Mouse (Mus musculus) adrenal gland, postnatal 25 days (tissue): ENCODE measurements around the gene AI467606. TPM values are rescaled to one million over a fixed set of nuclear protein-coding genes. Genes with fewer than 3 reads are reported as not detected.
A peak's percentile ranks its signal among the peaks of the same experiment; 100 is the strongest.

ENCODE experiments used
- DNase-seq: peaks from one replicate; pipeline ENCODE4 v3.0.0; 2021; ENCODE audit warnings: mixed read lengths
- total RNA-seq: library from RNA; stranded (reverse); gene quantifications from 2 replicates; pipeline ENCODE4 v1.2.3, GENCODE M21; 2021

AI467606 gene
- total RNA-seq, 1 experiment from 2014 or later = 0.43 TPM

DNA sequence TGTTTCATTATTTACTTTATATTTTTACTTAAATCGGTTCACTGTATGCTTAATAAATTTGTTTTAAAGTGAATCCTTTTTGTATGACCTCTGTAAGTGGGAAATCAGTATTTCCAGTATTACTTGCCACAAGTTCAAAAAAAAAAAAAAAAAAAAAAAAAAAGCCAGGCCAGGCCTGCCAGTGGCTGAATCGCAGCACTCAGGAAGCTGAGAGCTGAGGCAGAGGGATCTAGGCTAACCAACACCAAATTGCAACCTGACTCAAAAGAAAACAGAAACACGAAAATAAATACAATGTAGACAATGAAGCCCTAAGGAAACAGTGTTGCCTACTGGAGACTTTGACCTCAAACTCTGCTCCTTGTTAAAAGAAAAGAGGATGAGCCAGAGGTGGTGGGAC lies 2.8 kb downstream of the AI467606 start:
- DNase-seq = no peak

GRCm38 (mm10) chr7:127096456-127096855 lies 5.3 kb downstream of the AI467606 start:
- no peak for DNase-seq

GRCm38 (mm10) chr7:127098521-127098920 lies 7.4 kb downstream of the AI467606 start:
- DNase-seq = no peak

DNA sequence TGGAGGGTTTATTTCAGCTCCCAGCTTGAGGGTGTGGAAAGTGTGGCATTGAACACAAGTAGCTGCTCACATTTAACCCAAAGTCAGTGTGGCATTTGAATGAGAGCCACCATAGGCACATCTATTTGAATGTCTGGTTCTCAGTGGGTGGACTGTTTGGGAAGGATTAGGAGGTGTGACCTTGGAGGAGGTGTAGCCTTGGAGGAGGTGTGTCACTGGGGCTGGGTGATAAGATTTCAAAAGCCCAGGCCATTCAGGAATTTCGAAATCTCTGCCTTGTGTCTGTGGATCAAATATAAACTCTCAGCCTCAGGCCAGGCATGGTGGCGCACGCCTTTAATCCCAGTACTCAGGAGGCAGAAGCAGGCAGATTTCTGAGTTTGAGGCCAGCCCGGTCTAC lies 7.8 kb downstream of the AI467606 start:
- no peak for DNase-seq

DNA sequence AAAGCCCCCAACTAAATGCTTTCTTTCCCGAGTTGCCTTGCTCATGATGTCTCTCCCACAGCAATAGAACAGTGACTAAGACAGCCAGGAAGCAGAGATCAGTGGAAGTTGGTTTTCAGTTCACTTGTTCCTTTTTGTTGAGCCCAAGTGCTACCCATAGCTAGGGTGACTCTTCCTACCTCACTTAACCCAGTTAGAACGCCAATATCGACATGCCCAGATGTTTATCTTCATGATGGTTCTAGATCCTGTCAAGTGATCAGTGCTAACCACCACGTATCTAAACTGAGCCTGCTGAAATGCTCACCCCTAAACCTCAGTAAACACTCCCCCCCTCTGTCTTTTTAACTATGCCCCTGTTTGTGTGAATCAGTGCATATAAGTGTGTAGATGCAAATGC lies 8.4 kb downstream of the AI467606 start:
- no peak for DNase-seq

DNA sequence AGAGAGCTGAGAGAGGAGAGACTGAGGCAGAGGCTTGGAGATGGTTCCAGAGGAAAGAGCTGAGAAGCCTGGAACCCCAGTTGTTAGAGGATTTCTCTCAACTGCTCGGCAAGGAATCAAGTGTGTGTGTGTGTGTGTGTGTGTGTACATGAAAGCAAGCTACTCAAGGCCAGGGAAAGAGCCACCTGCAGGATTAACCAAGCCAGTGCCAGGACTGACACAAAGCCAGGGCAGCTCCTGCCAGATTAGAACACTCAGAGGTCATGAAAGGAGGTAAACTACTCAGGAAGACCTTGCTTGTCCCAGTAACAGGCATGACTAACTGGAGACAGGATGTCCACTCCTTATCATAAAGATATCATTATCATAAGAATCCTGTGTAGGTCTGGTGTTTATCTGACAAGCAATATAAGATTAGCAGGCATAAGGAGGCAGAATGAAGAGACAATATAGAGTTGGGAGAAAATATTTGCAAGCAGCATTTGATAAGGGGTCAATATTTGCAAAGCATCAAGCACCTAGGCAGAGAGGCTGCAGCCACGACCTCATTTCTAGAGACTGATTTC lies 10.4 kb downstream of the AI467606 start:
- no peak for DNase-seq

DNA sequence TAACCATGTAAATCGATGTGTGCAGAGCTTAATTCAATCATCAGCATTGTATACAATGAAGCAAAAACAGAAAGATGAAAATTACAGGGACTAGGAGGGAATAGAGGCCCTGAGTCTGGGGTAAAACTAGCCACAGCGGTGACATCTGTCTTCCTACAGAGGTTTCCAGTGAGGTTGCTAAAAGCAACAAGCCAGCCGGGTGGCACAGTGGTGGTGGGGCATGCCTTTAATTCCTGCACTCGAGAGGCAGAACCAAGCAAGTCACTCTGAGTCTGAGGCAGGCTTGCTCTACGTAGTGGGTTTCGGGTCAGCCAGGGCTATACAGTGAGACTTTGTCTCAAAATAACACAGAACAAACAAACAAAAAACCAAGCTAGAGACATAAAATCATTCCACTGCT lies 11.0 kb downstream of the AI467606 start:
- DNase-seq = no peak

- no peak for DNase-seq
Observed at GRCm38 (mm10) chr7:127103960-127104359, 12.8 kb downstream of the AI467606 start.

DNA sequence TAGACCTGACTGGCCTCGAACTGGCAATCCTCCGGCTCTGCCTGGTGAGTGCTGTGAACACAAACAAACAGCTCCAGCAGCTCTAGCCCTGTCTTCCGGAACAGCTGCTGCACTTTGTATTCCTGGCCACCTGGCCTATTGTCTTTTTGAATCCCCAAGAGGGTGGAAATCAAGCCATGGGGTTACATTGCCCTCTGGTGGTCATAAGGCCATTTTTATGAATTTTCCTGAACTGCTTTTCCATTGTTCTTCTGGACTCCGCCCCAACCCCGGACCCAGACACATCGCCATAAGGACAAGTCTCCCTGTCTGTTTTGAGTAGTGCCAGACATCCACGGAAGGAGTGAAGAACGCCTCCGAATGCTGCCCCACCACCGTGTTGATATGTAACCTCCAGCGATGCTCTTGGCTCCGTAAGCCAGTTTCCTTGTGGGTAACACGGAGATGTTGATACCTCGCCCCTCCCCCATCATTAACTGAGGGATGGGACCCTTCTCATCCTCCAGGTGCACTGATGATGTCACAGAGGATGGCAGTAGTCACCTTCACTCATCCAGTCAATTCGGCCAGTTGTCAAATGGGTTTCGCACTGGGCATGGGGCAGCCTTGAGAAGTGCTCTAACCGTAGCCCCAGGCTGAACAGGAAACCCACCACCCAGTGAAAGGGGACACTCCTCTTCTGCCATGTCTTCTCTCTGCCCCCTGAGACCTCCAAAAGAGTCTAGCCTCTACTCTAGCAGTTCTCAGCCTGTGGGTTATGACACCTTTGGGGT lies 13.6 kb downstream of the AI467606 start:
- DNase-seq = peak; percentile 58

DNA sequence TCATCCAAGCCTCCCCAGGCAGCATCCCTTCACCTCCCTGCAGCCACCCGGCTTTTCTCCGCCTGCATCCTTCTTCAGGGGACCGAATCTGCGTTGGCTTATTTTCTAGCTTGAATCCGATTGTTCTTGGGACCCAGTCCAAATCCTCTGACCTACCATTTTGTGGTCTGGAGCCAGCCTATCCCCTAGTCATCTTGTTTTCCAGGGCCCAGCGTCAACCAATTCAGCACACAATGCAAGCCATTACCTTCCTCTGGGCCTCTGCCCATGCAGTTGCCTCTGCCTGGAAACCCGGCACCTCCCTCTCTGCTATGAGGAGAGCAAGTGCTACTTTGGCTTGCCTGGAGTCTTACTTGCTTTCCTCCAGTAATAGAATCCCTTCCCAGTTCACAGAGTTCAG lies 14.4 kb downstream of the AI467606 start:
- DNase-seq = no peak

GRCm38 (mm10) chr7:127110239-127111007 lies 19.3 kb downstream of the AI467606 start:
- peak; percentile 71 for DNase-seq

- DNase-seq = peak; percentile 65
Observed at GRCm38 (mm10) chr7:127111461-127111860, 20.3 kb downstream of the AI467606 start.

GRCm38 (mm10) chr7:127112251-127112841 lies 21.2 kb downstream of the AI467606 start:
- DNase-seq = no peak

DNA sequence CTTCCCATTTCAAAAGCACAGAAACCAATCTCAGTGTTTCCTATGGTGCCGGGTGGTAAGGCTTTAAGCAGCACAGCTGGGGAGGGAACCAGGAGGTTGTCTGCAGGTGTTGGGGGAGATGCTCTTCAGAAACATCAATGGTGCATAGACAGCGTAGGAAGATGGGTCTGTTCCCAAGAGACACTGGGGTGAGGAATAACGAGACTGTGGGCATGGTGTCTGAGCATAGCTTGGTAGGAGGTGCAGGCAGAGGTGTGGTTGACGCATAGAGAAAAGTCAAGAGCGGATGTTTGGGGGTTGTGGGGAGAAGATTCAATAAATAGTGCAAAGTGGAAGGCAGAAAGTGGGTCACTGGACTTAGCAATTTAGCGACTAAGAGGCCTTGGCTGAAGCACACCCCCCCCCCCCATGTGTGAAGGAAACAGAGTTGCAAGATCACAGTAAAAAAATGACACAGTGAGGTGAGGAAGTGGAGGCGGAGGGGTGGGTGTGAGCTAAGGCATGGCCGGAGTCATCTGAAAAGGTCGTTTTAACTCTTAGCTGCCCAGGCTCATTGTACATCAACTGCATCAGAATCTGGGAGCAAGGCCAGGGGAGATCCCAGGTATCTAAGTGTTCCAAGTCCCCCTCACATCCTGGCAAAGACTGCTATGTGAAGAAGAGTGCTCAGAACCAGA lies 21.9 kb downstream of the AI467606 start:
- no peak for DNase-seq

DNA sequence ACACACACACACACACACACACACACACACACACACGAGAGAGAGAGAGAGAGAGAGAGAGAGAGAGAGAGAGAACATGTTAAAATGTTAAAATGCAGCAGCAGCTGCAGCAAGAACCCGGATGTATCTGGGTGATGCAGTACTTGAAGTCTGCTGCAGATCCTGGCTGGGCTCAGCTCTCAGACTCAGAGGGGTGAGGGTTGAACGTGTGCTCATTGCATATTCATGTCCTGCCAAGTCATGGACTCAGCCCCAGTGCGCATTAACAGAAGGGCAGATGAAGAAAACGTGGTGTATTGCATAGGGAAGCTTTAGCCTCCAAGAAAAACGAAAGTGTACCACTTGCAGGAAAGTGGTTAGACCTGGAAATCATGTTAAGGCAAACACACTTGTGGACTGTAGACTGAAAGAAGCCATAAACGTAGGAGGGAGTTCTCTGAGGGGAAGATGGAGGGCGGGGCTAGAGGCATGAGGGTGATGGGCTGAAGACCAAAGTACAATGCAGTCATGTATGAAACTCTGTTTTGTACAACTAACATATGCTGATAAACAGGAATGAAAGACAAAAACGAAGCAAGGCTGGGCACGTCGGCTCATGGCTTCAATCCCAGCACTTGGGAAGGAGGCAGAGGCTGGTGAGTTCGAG lies 22.6 kb downstream of the AI467606 start:
- no peak for DNase-seq

- DNase-seq = no peak
Observed at GRCm38 (mm10) chr7:127114920-127115319, 23.8 kb downstream of the AI467606 start.

DNA sequence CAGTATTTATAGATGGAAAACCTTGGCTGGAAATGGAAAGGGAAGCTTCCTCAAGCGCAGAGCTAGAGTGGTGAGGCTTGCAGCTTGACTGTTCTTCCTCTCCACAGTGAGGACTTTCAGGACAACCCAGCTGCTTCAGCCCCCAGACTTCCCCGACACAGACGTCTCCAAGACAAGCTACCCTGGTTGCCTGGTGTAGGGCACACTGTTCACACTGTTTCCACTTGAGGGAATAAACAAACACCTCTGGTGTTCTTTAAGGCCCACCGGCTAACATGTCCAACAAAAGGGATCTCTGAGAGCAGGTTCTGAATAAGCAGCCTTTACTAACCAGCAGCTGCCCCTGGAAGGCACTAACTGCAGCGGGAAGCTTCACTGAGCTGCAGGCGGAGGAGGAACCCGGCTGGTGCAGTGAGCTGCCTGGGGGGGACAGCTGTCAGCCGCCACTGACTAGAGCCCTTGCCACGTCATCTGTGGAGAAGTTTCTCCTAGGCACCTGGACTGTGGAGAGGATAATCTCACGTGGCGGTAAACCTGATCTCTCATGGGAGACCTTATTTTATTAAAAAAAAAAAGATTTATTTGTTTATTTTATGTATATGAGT lies 25.3 kb downstream of the AI467606 start:
- DNase-seq = no peak

DNA sequence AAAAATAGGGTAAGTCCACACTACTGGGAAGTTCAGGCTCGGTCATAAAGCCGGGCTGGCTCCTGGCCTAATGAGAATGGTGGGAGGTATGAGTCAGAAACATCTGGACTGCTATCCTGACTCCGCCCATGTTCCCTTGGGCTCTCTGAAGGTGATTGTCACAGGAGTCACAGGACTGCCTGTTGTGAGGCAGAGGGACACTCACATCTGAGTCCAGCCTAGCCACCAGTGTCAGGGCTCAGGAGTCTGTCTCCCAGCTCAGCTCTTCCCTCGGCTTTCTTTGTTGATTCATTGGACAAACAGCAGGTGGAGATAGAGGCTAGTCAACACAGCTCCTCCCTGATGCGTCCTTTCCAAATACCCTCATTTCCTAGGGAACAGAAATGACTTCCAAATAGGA lies 26.8 kb downstream of the AI467606 start:
- peak; percentile 52 for DNase-seq

DNA sequence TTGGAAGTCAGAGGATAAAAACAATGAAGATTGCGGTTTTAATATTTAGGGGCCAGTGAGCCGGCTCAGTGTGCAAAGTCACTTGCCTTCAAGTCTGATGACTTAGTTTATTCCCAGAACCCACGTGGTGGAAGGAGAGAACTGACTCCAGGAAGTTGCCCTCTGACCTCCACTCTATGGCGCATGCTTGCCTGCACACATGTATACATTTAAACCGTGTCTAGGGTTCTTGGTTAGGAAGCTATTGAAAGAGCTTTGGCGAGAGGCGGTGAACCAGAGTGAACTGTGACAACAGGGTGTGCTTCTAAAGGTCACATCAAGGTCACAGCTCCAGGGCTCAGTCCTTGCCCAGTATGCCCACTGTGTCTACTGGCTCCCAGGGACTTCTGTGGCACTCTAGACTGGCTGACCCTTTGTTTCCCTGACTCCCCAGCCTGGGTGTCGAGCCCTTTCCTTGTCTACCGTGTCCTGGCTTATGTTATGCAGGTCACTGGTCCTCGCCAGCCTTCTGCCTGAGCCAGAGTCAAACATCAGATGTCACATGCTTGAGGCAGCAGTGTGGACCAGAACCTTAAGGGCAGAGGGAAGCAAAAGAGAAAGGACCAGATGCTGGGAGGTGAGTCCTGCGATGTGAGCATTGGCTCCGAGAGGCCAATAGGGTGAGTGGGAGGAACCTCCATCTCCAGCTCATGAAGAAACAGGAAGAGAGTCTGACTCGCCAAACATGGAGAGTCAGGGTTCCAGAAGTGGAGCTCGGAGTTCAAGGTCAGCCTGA lies 27.7 kb downstream of the AI467606 start:
- DNase-seq = no peak

GRCm38 (mm10) chr7:127121061-127121910 lies 30.1 kb downstream of the AI467606 start:
- no peak for DNase-seq
